Mouse (Mus musculus) small intestine, adult 2 months (tissue): Measurements from ENCODE around the gene Hrh2. TPM values are rescaled to one million over a fixed set of nuclear protein-coding genes. Genes with fewer than 3 reads are reported as not detected.

Source experiments
- H3K27ac ChIP-seq: fragments of 200-500 bp; 2 replicates; pipeline ENCODE4 v1.5.1; 2012; ENCODE audit warnings: low read depth, low read length, control low read depth, inconsistent platforms; ENCODE audit not compliant: insufficient read depth
- H3K27me3 ChIP-seq: fragments of 200-500 bp; 2 replicates; pipeline ENCODE4 v1.6.1; 2012; ENCODE audit warnings: mild to moderate bottlenecking, moderate library complexity, low read length, inconsistent platforms; ENCODE audit not compliant: control insufficient read depth, insufficient read depth
- H3K36me3 ChIP-seq: fragments of 200-500 bp; 2 replicates; pipeline ENCODE4 v1.6.1; 2012; ENCODE audit warnings: mild to moderate bottlenecking, low read length, control low read depth, inconsistent platforms; ENCODE audit not compliant: control insufficient read depth, insufficient read depth
- H3K4me1 ChIP-seq: fragments of 200-500 bp; 2 replicates; pipeline ENCODE4 v1.6.1; 2012; ENCODE audit warnings: low read length, inconsistent platforms, mixed read lengths; ENCODE audit not compliant: control insufficient read depth, insufficient read depth, insufficient read length
- H3K4me3 ChIP-seq: fragments of 200-500 bp; 2 replicates; pipeline ENCODE4 v1.5.1; 2012; ENCODE audit warnings: low read depth, mild to moderate bottlenecking, control low read depth, inconsistent platforms, low read length, moderate library complexity
- CTCF ChIP-seq: fragments of 200-500 bp; IDR thresholded peaks from 2 replicates; pipeline ENCODE4 v1.5.1; 2012; ENCODE audit warnings: low read depth, mild to moderate bottlenecking, control low read depth, inconsistent platforms, low read length, moderate library complexity, mixed read lengths; ENCODE audit not compliant: insufficient replicate concordance, insufficient read length; ENCODE audit errors: extremely low read depth
- POLR2A ChIP-seq: fragments of 200-500 bp; IDR thresholded peaks from 2 replicates; pipeline ENCODE4 v1.6.1; 2012; ENCODE audit warnings: low read depth, mild to moderate bottlenecking, control low read depth, inconsistent platforms, low read length, moderate library complexity
- WGBS: fragments of 180-500 bp; shearing (Covaris S2); methylation state at CpG from one replicate; pipeline ENCODE4 v1.1.7; 2018; 5-methylcytosine and 5-hydroxymethylcytosine counted together
- polyA plus RNA-seq: library from polyadenylated mRNA; depleted of rRNA; stranded (reverse); fragments of >200 nt; gene quantifications from 2 replicates; pipeline ENCODE4 v1.2.3, GENCODE M21; 2012

Gene Hrh2
- polyA plus RNA-seq, 1 experiment, result 0.70 TPM

DNA sequence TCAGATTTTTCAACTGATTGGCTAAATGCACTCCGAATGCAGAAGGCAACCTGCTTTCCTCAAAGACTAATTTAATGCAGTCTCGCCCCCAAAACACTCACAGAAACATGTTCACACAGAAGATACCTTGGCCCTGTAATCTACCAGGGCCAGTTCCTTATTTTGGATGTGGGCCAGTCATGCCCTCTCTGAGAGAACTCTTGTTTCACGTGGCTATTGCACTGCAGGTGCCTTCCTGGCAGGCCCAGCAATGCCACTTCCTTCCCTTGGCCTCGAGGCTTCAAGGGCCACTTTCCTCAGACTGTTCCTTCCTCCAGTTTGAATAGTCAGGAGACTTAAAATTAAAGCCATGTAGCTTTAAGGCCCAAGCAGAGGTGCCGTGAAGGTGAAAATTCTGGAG, 5.5 kb upstream of the Hrh2 start:
- Histone ChIP-seq H3K4me1 (peaks cover 6% of the 10 kb centered on the region; the same call in 1 of the 2 replicates), H3K27ac (no peak overlapping the region), H3K4me3 (no peak overlapping the region), H3K27me3 (no peaks in the 10 kb centered on the region), H3K36me3 (no peaks in the 10 kb centered on the region)
- TF ChIP-seq POLR2A (no peak), CTCF (no peak)
- 64% methylated on average over 5 of the region's 5 CpGs for WGBS

DNA sequence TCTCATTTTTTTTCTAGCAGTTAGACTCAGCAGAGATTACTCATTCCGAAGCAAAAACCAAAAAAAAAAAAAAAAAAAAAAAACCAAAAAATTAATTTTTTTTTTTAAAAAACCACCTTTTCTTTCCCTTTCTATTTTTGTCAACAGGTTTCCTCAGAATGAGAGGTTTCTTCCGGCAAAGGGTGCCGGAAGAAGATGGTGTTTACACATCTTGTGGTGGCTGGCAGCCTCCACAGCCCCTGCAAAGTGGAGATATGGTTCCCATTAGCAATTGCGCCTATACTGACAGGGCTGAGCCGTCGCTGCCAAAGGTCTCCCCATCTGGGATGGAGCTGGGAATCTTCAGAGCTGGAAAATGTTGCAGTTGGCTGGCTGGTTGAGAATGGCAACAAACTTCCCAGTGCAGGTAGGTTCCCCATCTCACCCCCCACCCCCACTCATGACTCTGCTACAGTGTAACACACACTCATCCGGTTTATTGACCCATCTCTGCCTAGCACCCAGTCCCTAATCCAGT, 3.7 kb upstream of the Hrh2 start:
- no peak overlapping the region for H3K27ac ChIP-seq
- H3K27me3 ChIP-seq, result no peaks in the 10 kb centered on the region
- 61% methylated on average over 7 of the region's 7 CpGs for WGBS
- no peak for TF ChIP-seq CTCF
- no peak for TF ChIP-seq POLR2A
- peaks cover 8% of the 10 kb centered on the region for H3K4me1 ChIP-seq
- no peaks in the 10 kb centered on the region for H3K36me3 ChIP-seq
- H3K4me3 ChIP-seq, result no peak overlapping the region

DNA sequence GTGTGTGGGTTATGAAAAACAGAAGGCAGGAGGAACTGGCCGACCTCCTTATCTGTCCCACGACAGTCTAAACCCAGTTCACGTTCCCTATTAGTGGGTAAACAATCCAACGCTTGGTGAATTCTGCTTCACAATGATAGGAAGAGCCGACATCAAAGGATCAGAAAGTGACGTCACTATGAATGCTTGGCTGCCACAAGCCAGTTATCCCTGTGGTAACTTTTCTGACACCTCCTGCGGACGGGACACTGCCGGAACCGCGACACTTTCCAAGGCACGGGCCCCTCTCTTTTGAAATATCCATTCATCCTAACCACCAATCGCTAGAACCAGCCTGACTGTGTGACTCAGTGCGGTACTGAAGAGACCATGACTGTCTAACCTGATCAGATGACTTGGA, 2.0 kb upstream of the Hrh2 start:
- Histone ChIP-seq H3K4me1 (peaks cover 8% of the 10 kb centered on the region), H3K36me3 (no peaks in the 10 kb centered on the region), H3K27me3 (no peaks in the 10 kb centered on the region), H3K27ac (no peak overlapping the region), H3K4me3 (no peak overlapping the region)
- 68% methylated on average over 14 of the region's 14 CpGs for WGBS
- TF ChIP-seq POLR2A (no peak), CTCF (no peak)

DNA sequence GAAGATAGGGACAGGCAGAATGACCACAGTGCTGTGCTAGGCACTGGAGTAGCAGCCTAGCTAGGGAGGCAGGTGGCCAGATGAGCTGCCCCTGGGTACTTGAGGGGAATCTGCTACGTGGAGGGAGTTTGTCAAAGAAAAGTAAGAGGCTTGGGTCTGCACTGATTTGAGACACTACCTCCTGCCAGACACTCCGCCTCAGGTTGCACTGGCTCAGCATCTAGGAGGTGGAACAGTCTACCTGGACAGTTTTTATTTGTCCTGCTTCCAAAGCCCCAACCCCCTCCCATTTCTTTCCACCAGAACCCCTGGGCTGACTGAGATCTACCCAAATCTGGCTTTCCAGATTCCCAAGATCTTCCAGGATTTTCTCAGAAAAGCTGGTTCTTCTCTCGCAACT, 748 bp upstream of the Hrh2 start:
- WGBS, result 76% methylated on average over 3 of the region's 3 CpGs
- H3K27ac ChIP-seq, result no peak overlapping the region
- H3K4me1 ChIP-seq, result peaks cover 8% of the 10 kb centered on the region
- no peaks in the 10 kb centered on the region for H3K36me3 ChIP-seq
- no peaks in the 10 kb centered on the region for H3K27me3 ChIP-seq
- TF ChIP-seq CTCF (no peak), POLR2A (no peak)
- H3K4me3 ChIP-seq, result no peak overlapping the region

DNA sequence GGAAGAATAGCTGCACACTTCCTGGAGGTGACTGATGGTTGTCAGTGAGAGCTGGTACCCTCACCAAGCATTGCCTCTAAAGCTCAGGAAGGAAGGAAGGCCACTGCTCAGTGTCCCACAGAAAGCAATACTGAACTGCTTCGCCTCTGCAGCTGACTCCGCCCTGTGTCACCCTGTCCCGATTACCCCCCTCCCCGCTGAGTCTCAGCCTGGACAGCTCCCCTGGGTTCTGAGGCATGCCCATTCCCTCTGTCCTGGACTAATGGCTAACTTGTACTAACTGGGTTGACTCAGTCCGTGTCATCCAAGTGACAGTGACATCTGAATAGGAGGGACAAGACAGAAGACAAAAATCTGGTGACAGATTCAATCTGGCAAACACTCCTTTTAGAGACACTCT, 1.7 kb downstream of the Hrh2 start:
- Histone ChIP-seq H3K27me3 (no peaks in the 10 kb centered on the region), H3K4me3 (no peak overlapping the region), H3K27ac (no peak overlapping the region), H3K4me1 (peaks cover 2% of the 10 kb centered on the region; the same call in 1 of the 2 replicates), H3K36me3 (no peaks in the 10 kb centered on the region)
- WGBS, result 21% methylated on average over 5 of the region's 5 CpGs
- TF ChIP-seq CTCF (no peak), POLR2A (no peak)

DNA sequence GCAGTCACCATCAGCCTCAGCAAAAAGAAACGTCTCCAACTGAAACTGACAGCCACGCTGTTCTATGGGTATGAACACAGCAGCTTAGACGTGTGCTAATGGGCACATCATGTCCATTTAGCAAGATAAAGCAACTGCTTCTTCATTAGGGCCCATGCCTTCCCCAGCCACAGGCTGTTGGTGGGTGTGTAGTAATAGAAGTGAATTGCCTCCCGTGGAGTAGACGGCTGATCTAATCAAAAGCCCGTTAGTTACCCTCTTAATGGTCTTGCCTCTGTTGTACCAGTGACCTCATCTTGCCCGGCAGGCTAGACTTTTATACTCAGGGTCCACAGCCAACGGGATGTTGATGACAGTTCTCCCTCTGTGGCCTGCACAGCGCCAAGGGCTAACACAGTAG, 7.1 kb downstream of the Hrh2 start:
- no peak overlapping the region for H3K27ac ChIP-seq
- H3K4me1 ChIP-seq, result no peaks in the 10 kb centered on the region
- H3K27me3 ChIP-seq, result no peaks in the 10 kb centered on the region
- H3K4me3 ChIP-seq, result no peak overlapping the region
- WGBS, result 51% methylated on average over 9 of the region's 9 CpGs
- H3K36me3 ChIP-seq, result no peaks in the 10 kb centered on the region
- TF ChIP-seq CTCF (no peak), POLR2A (no peak)

DNA sequence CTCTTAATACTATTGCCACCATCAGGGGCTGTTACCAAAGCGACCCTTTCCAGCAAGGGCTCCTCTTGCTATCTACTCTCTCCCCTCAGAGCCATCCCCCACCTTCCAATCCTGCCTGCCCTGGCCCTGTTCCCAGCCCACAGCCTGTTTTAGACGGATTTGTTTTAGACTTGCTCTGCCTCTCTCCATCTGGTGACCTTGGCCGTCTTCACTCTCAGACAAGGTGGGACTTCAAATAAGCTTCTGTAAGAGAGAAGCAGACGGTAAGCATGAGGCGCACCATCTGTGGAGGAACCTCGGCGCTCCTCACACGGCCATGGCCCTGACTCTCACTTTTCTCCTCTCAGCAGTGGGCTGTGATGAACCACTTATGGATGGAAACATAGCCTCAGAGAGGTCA, 10.5 kb downstream of the Hrh2 start:
- TF ChIP-seq POLR2A, result no peak
- no peak for TF ChIP-seq CTCF
- H3K4me3 ChIP-seq, result no peak overlapping the region
- no peaks in the 10 kb centered on the region for H3K27me3 ChIP-seq
- H3K36me3 ChIP-seq, result no peaks in the 10 kb centered on the region
- no peak overlapping the region for H3K27ac ChIP-seq
- H3K4me1 ChIP-seq, result peaks cover 3% of the 10 kb centered on the region; the same call in 1 of the 2 replicates
- 74% methylated on average over 8 of the region's 8 CpGs for WGBS

DNA sequence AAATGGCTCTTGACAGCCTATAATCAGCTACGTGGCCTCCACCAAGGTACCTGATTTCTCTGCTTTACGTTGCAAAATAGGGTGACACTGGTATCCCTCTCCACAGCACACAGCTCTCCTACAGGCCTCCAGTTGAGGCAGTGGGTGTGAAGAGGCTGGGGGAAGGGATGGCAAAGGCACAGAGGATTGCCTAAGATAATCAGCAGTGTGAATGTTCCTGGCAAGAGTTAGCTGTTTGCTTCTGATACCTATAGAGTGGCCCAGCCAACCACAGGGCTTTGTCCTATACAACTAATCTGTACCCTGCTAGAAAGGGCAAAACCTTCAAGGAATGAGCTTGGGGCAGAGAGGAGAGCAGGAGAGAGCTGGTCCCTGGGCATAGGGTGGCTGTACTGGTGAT, 11.5 kb downstream of the Hrh2 start:
- H3K36me3 ChIP-seq, result no peaks in the 10 kb centered on the region
- no peak overlapping the region for H3K27ac ChIP-seq
- WGBS, result 89% methylated on average over 2 of the region's 2 CpGs
- no peak overlapping the region for H3K4me3 ChIP-seq
- no peaks in the 10 kb centered on the region for H3K27me3 ChIP-seq
- no peak for TF ChIP-seq POLR2A
- TF ChIP-seq CTCF, result no peak
- H3K4me1 ChIP-seq, result peaks cover 3% of the 10 kb centered on the region; the same call in 1 of the 2 replicates
